Mouse (Mus musculus) megakaryocyte, embryonic 14.5 days (primary cell): ENCODE data around the gene Pds5b.

Source experiments
- FLI1 ChIP-seq: IDR thresholded peaks from 2 replicates; pipeline ENCODE4 v1.6.1; 2012; ENCODE audit warnings: low read length, inconsistent platforms, mixed read lengths
- GATA1 ChIP-seq: IDR thresholded peaks from 3 replicates; pipeline ENCODE4 v1.6.1; 2012; ENCODE audit warnings: mixed read lengths, low read length, inconsistent platforms, borderline replicate concordance

- TF ChIP-seq FLI1 (no peak), GATA1 (no peak)
Observed at GRCm38 (mm10) chr5:150674866-150675265, 1.3 kb downstream of the Pds5b start.
